Mouse (Mus musculus) adrenal gland, postnatal 10 days (tissue): Measurements from ENCODE around the gene Mup19. TPM values are rescaled to one million over a fixed set of nuclear protein-coding genes. Genes with fewer than 3 reads are reported as not detected.
"Not testable (repeated sequence)": the region's sequence is repeated elsewhere in the genome, so short reads cannot be mapped to it uniquely, and the experiment has no call there.

Experiments
- DNase-seq: peaks from one replicate; pipeline ENCODE4 v3.0.0; 2021; ENCODE audit warnings: mixed read lengths
- long read RNA-seq, 2 experiments: library from polyadenylated mRNA; stranded (forward); transcript quantifications; one replicate each; pipeline ENCODE4 v2.0.0; 2021
- total RNA-seq, 2 experiments: library from RNA; stranded (reverse); gene quantifications; 2 replicates each; pipeline ENCODE4 v1.2.3; 2021

The Mup19 gene
- total RNA-seq, result not detected
- long read RNA-seq, experiment 1, result 0 reads
- long read RNA-seq, experiment 2, result 0 reads

- DNase-seq, result not testable (repeated sequence)
Measured at GRCm38 (mm10) chr4:61782169-61782568, at the start of gene Mup19. TSS of gene Mup19 (minus strand) at chr4:61782269.

GRCm38 (mm10) chr4:61829211-61829610, 47.1 kb upstream of the Mup19 start:
- no peak for DNase-seq

GRCm38 (mm10) chr4:61823185-61823584, 41.1 kb upstream of the Mup19 start:
- no peak for DNase-seq

- DNase-seq, result not testable (repeated sequence)
Measured at GRCm38 (mm10) chr4:61822541-61822940, 40.5 kb upstream of the Mup19 start.

GRCm38 (mm10) chr4:61815602-61816001, 33.5 kb upstream of the Mup19 start:
- no peak for DNase-seq

GRCm38 (mm10) chr4:61813435-61813834, 31.4 kb upstream of the Mup19 start:
- DNase-seq, result no peak

GRCm38 (mm10) chr4:61811193-61811592, 29.1 kb upstream of the Mup19 start:
- DNase-seq, result peak; percentile 68

GRCm38 (mm10) chr4:61808926-61809325, 26.9 kb upstream of the Mup19 start:
- not testable (repeated sequence) for DNase-seq

- DNase-seq, result not testable (repeated sequence)
Measured at GRCm38 (mm10) chr4:61789699-61790098, 7.6 kb upstream of the Mup19 start.

- not testable (repeated sequence) for DNase-seq
Measured at GRCm38 (mm10) chr4:61784231-61784630, 2.2 kb upstream of the Mup19 start.

Other genes with a start within 250 kb of the Mup19 start
- gene Mup17, start 186.4 kb downstream of the Mup19 start, total RNA-seq, result not detected
- not detected for gene Mup18, start 108.1 kb downstream of the Mup19 start, total RNA-seq
- gene Mup5, start 53.0 kb upstream of the Mup19 start, total RNA-seq, result not detected